Mouse (Mus musculus): ENCODE measurements around the gene Fibcd1. TPM values are rescaled to one million over a fixed set of nuclear protein-coding genes. Genes with fewer than 3 reads are reported as not detected.

Gene Fibcd1
- total and polyA plus RNA-seq, 2 experiments = not detected

- no peak for DNase-seq (ENCODE audit: extremely low read depth, low read depth, low spot score)
- H3K27ac ChIP-seq (replicated peaks; ENCODE audit: insufficient read depth, low read depth, low read length) = no peak overlapping the region
- H3K36me3 ChIP-seq (ENCODE audit: control insufficient read depth, insufficient read depth, low read length) = no peaks in the 10 kb centered on the region
- 68% methylated on average over 7 of the region's 7 CpGs for WGBS
- H3K79me2 ChIP-seq (ENCODE audit: control insufficient read depth, insufficient read depth, low read length) = no peaks in the 10 kb centered on the region
- no peak for TF ChIP-seq CTCF (IDR thresholded peaks at IDR 0.05; ENCODE audit: low read depth, low read length)
- no peak for TF ChIP-seq POLR2A (IDR thresholded peaks at IDR 0.05; ENCODE audit: extremely low read depth, insufficient read depth, low read length)
- no peaks in the 10 kb centered on the region for H3K4me1 ChIP-seq (ENCODE audit: control insufficient read depth, insufficient read depth, low read length)
- H3K4me3 ChIP-seq (ENCODE audit: insufficient read depth, low read depth, low read length) = no peak overlapping the region
- no peak overlapping the region for H3K9ac ChIP-seq (ENCODE audit: low read depth, low read length)
- H3K27me3 ChIP-seq (ENCODE audit: control insufficient read depth, insufficient read depth, low read length) = no peaks in the 10 kb centered on the region
Observed at GRCm38 (mm10) chr2:31814699-31815098, 31.1 kb downstream of the Fibcd1 start.

GRCm38 (mm10) chr2:31813641-31814040 is 32.2 kb downstream of the Fibcd1 start:
- Histone ChIP-seq H3K9ac (ENCODE audit: low read depth, low read length) (no peak overlapping the region), H3K4me1 (ENCODE audit: control insufficient read depth, insufficient read depth, low read length) (no peaks in the 10 kb centered on the region), H3K27me3 (ENCODE audit: control insufficient read depth, insufficient read depth, low read length) (no peaks in the 10 kb centered on the region), H3K36me3 (ENCODE audit: control insufficient read depth, insufficient read depth, low read length) (no peaks in the 10 kb centered on the region), H3K79me2 (ENCODE audit: control insufficient read depth, insufficient read depth, low read length) (no peaks in the 10 kb centered on the region), H3K4me3 (ENCODE audit: insufficient read depth, low read depth, low read length) (no peak overlapping the region), H3K27ac (replicated peaks; ENCODE audit: insufficient read depth, low read depth, low read length) (no peak overlapping the region)
- 81% methylated on average over 4 of the region's 4 CpGs for WGBS
- no peak for DNase-seq (ENCODE audit: extremely low read depth, low read depth, low spot score)
- TF ChIP-seq CTCF (IDR thresholded peaks at IDR 0.05; ENCODE audit: low read depth, low read length) (no peak), POLR2A (IDR thresholded peaks at IDR 0.05; ENCODE audit: extremely low read depth, insufficient read depth, low read length) (no peak)

- Histone ChIP-seq H3K4me3 (ENCODE audit: insufficient read depth, low read depth, low read length) (no peak overlapping the region), H3K36me3 (ENCODE audit: control insufficient read depth, insufficient read depth, low read length) (no peaks in the 10 kb centered on the region), H3K27me3 (ENCODE audit: control insufficient read depth, insufficient read depth, low read length) (no peaks in the 10 kb centered on the region), H3K79me2 (ENCODE audit: control insufficient read depth, insufficient read depth, low read length) (no peaks in the 10 kb centered on the region), H3K4me1 (ENCODE audit: control insufficient read depth, insufficient read depth, low read length) (no peaks in the 10 kb centered on the region), H3K27ac (replicated peaks; ENCODE audit: insufficient read depth, low read depth, low read length) (no peak overlapping the region), H3K9ac (ENCODE audit: low read depth, low read length) (no peak overlapping the region)
- TF ChIP-seq CTCF (IDR thresholded peaks at IDR 0.05; ENCODE audit: low read depth, low read length) (no peak), POLR2A (IDR thresholded peaks at IDR 0.05; ENCODE audit: extremely low read depth, insufficient read depth, low read length) (no peak)
- WGBS = 82% methylated on average over 14 of the region's 14 CpGs
- DNase-seq (ENCODE audit: extremely low read depth, low read depth, low spot score) = no peak
Observed at GRCm38 (mm10) chr2:31811086-31811958, 34.5 kb downstream of the Fibcd1 start.

DNA sequence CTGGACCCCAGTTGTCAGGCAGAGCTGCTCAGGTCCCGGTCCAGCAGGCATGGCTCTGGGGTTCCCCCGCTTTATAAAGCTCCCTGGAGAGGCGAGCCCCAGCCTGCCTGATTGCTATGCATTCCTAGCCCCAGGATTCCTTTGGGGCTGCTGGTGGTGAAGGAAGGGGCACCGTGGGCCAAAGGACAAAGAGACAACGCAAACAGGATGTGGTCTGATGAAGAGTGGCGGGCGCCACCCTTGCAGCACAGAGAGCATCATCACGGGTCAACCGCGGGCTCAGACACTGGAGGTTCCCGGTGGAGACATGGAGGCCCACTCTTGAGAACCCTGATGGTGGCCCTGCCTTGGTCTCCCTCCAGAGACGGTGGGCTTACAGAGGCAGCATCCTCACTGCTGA is 35.4 kb downstream of the Fibcd1 start, which contains the start of gene Qrfp:
Gene Qrfp, minus strand, starts transcription at position 137 of the 400 bp plus-strand sequence.
- TF ChIP-seq CTCF (IDR thresholded peaks at IDR 0.05; ENCODE audit: low read depth, low read length) (no peak), POLR2A (IDR thresholded peaks at IDR 0.05; ENCODE audit: extremely low read depth, insufficient read depth, low read length) (no peak)
- H3K9ac ChIP-seq (ENCODE audit: low read depth, low read length) = no peak within 1 kb of the TSS
- H3K27me3 ChIP-seq (ENCODE audit: control insufficient read depth, insufficient read depth, low read length) = no peaks in the 10 kb centered on the region
- H3K4me3 ChIP-seq (ENCODE audit: insufficient read depth, low read depth, low read length) = no peak within 1 kb of the TSS
- no peaks in the 10 kb centered on the region for H3K79me2 ChIP-seq (ENCODE audit: control insufficient read depth, insufficient read depth, low read length)
- DNase-seq (ENCODE audit: extremely low read depth, low read depth, low spot score) = no peak
- 56% methylated on average over 12 of the region's 12 CpGs for WGBS
- H3K4me1 ChIP-seq (ENCODE audit: control insufficient read depth, insufficient read depth, low read length) = no peaks in the 10 kb centered on the region
- no peak within 1 kb of the TSS for H3K27ac ChIP-seq (replicated peaks; ENCODE audit: insufficient read depth, low read depth, low read length)
- H3K36me3 ChIP-seq (ENCODE audit: control insufficient read depth, insufficient read depth, low read length) = no peaks in the 10 kb centered on the region

DNA sequence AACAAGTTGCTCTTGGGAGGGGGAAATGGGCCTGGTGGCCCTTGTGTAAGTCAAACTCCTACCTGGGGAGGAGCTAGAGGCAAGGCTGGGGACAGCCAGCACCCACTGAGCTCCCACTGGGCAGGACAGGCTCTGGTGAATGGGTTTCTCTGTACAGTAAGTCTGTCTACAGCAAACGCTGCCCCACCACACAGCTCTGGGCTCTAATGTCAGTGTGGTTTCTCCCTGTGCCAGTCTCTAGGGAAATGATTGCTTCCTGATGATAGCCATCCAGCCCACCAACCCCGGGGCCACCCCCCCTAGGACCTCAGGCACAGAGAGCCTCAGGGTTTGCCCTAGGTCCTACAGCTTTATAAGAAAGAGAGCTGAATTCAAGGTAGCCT is 36.5 kb downstream of the Fibcd1 start:
- no peak overlapping the region for H3K27ac ChIP-seq (replicated peaks; ENCODE audit: insufficient read depth, low read depth, low read length)
- H3K79me2 ChIP-seq (ENCODE audit: control insufficient read depth, insufficient read depth, low read length) = no peaks in the 10 kb centered on the region
- 63% methylated on average over 2 of the region's 2 CpGs for WGBS
- H3K9ac ChIP-seq (ENCODE audit: low read depth, low read length) = no peak overlapping the region
- no peak overlapping the region for H3K4me3 ChIP-seq (ENCODE audit: insufficient read depth, low read depth, low read length)
- no peaks in the 10 kb centered on the region for H3K27me3 ChIP-seq (ENCODE audit: control insufficient read depth, insufficient read depth, low read length)
- no peaks in the 10 kb centered on the region for H3K4me1 ChIP-seq (ENCODE audit: control insufficient read depth, insufficient read depth, low read length)
- no peak for DNase-seq (ENCODE audit: extremely low read depth, low read depth, low spot score)
- no peak for TF ChIP-seq CTCF (IDR thresholded peaks at IDR 0.05; ENCODE audit: low read depth, low read length)
- no peak for TF ChIP-seq POLR2A (IDR thresholded peaks at IDR 0.05; ENCODE audit: extremely low read depth, insufficient read depth, low read length)
- H3K36me3 ChIP-seq (ENCODE audit: control insufficient read depth, insufficient read depth, low read length) = no peaks in the 10 kb centered on the region
